Mouse (Mus musculus): ENCODE results near the gene Gm28048. TPM values are rescaled to one million over a fixed set of nuclear protein-coding genes. Genes with fewer than 3 reads are reported as not detected.

The Gm28048 gene
- polyA plus RNA-seq, 1 experiment from 2014 or later: 3.6 TPM

GRCm38 (mm10) chr11:22859633-22860334 lies 122.1 kb downstream of the Gm28048 start:
- peak overlapping the region; percentile 74 for H3K4me3 ChIP-seq
- H3K27ac ChIP-seq: 0 out of 2 replicates have a peak overlapping the region, but pooled peaks have one; percentile 19
- peak overlapping the region; percentile 97 for H3K4me2 ChIP-seq
- under 1% methylated on average over 54 of the region's 55 CpGs for WGBS
- H3K9me3 ChIP-seq: no peaks in the 10 kb centered on the region
- ATAC-seq (replicated peaks): peak; percentile 92
- peaks cover 58% of the 10 kb centered on the region for H3K27me3 ChIP-seq (replicated peaks)
- peak overlapping the region; percentile 51 for H3K9ac ChIP-seq
- no peaks in the 10 kb centered on the region for H3K36me3 ChIP-seq (replicated peaks)
- H3K4me1 ChIP-seq: peaks cover 24% of the 10 kb centered on the region

GRCm38 (mm10) chr11:22859301-22859632 lies 122.6 kb downstream of the Gm28048 start:
- ATAC-seq (replicated peaks): no peak
- Histone ChIP-seq H3K9me3 (no peaks in the 10 kb centered on the region), H3K4me2 (peak overlapping the region; percentile 97), H3K36me3 (replicated peaks) (no peaks in the 10 kb centered on the region), H3K4me1 (peaks cover 24% of the 10 kb centered on the region), H3K27ac (no peak overlapping the region), H3K4me3 (peak overlapping the region; percentile 74), H3K27me3 (replicated peaks) (peaks cover 58% of the 10 kb centered on the region), H3K9ac (peak overlapping the region; percentile 51)
- under 1% methylated on average over 19 of the region's 41 CpGs for WGBS

GRCm38 (mm10) chr11:22858441-22859300 lies 123.2 kb downstream of the Gm28048 start:
- Histone ChIP-seq H3K27ac (no peak overlapping the region), H3K27me3 (replicated peaks) (peaks cover 58% of the 10 kb centered on the region), H3K9ac (peak overlapping the region; percentile 51), H3K9me3 (no peaks in the 10 kb centered on the region), H3K36me3 (replicated peaks) (no peaks in the 10 kb centered on the region), H3K4me1 (peaks cover 24% of the 10 kb centered on the region), H3K4me3 (peak overlapping the region; percentile 74), H3K4me2 (peak overlapping the region; percentile 97)
- WGBS: 2% methylated on average over 50 of the region's 50 CpGs
- ATAC-seq (replicated peaks): peak; percentile 46; the same call in 1 of the 2 replicates

- 16% methylated on average over 25 of the region's 25 CpGs for WGBS
- H3K36me3 ChIP-seq (replicated peaks): no peaks in the 10 kb centered on the region
- peak overlapping the region; percentile 74 for H3K4me3 ChIP-seq
- H3K4me2 ChIP-seq: peak overlapping the region; percentile 97
- peaks cover 55% of the 10 kb centered on the region for H3K27me3 ChIP-seq (replicated peaks)
- no peak overlapping the region for H3K27ac ChIP-seq
- peaks cover 24% of the 10 kb centered on the region for H3K4me1 ChIP-seq
- no peaks in the 10 kb centered on the region for H3K9me3 ChIP-seq
- ATAC-seq (replicated peaks): no peak
- no peak overlapping the region for H3K9ac ChIP-seq
Observed at GRCm38 (mm10) chr11:22857705-22858440, 124.0 kb downstream of the Gm28048 start.

- Histone ChIP-seq H3K4me1 (peaks cover 24% of the 10 kb centered on the region), H3K4me2 (no peak overlapping the region), H3K9me3 (no peaks in the 10 kb centered on the region), H3K36me3 (replicated peaks) (no peaks in the 10 kb centered on the region), H3K9ac (no peak overlapping the region), H3K4me3 (no peak overlapping the region), H3K27ac (no peak overlapping the region), H3K27me3 (replicated peaks) (peaks cover 52% of the 10 kb centered on the region)
- 77% methylated on average over 5 of the region's 5 CpGs for WGBS
- no peak for ATAC-seq (replicated peaks)
Observed at GRCm38 (mm10) chr11:22857106-22857704, 124.7 kb downstream of the Gm28048 start.

GRCm38 (mm10) chr11:22856371-22856965 lies 125.4 kb downstream of the Gm28048 start:
- Histone ChIP-seq H3K36me3 (replicated peaks) (no peaks in the 10 kb centered on the region), H3K4me3 (no peak overlapping the region), H3K9ac (no peak overlapping the region), H3K4me1 (peaks cover 24% of the 10 kb centered on the region), H3K27ac (no peak overlapping the region), H3K27me3 (replicated peaks) (peaks cover 46% of the 10 kb centered on the region), H3K9me3 (no peaks in the 10 kb centered on the region), H3K4me2 (no peak overlapping the region)
- 83% methylated on average over 3 of the region's 3 CpGs for WGBS
- ATAC-seq (replicated peaks): no peak

- Histone ChIP-seq H3K4me3 (no peak overlapping the region), H3K9ac (no peak overlapping the region), H3K9me3 (no peaks in the 10 kb centered on the region), H3K4me2 (no peak overlapping the region), H3K27ac (no peak overlapping the region), H3K36me3 (replicated peaks) (no peaks in the 10 kb centered on the region), H3K4me1 (peaks cover 14% of the 10 kb centered on the region), H3K27me3 (replicated peaks) (peaks cover 31% of the 10 kb centered on the region)
- no peak for ATAC-seq (replicated peaks)
- 90% methylated on average over 4 of the region's 4 CpGs for WGBS
Observed at GRCm38 (mm10) chr11:22854571-22854970, 127.3 kb downstream of the Gm28048 start.

GRCm38 (mm10) chr11:22853477-22854157 lies 128.3 kb downstream of the Gm28048 start:
- H3K9ac ChIP-seq: no peak overlapping the region
- no peaks in the 10 kb centered on the region for H3K36me3 ChIP-seq (replicated peaks)
- H3K4me2 ChIP-seq: no peak overlapping the region
- 54% methylated on average over 2 of the region's 2 CpGs for WGBS
- ATAC-seq (replicated peaks): no peak
- H3K27me3 ChIP-seq (replicated peaks): peaks cover 23% of the 10 kb centered on the region
- peaks cover 8% of the 10 kb centered on the region for H3K4me1 ChIP-seq
- no peaks in the 10 kb centered on the region for H3K9me3 ChIP-seq
- H3K27ac ChIP-seq: no peak overlapping the region
- H3K4me3 ChIP-seq: no peak overlapping the region

- Histone ChIP-seq H3K9me3 (no peaks in the 10 kb centered on the region), H3K27ac (no peak overlapping the region), H3K4me1 (no peaks in the 10 kb centered on the region), H3K9ac (no peak overlapping the region), H3K36me3 (replicated peaks) (no peaks in the 10 kb centered on the region), H3K4me3 (no peak overlapping the region), H3K4me2 (no peak overlapping the region), H3K27me3 (replicated peaks) (peaks cover 12% of the 10 kb centered on the region)
- WGBS: 70% methylated on average over 1 of the region's 1 CpGs
- 0 out of 2 replicates have a peak, but pooled peaks have one; percentile 11 for ATAC-seq (replicated peaks)
Observed at GRCm38 (mm10) chr11:22852510-22852909, 129.4 kb downstream of the Gm28048 start.

- Histone ChIP-seq H3K4me3 (no peak overlapping the region), H3K9ac (no peak overlapping the region), H3K4me2 (no peak overlapping the region), H3K36me3 (replicated peaks) (no peaks in the 10 kb centered on the region), H3K27me3 (replicated peaks) (peaks cover under 1% of the 10 kb centered on the region), H3K9me3 (no peaks in the 10 kb centered on the region), H3K4me1 (no peaks in the 10 kb centered on the region), H3K27ac (no peak overlapping the region)
- 36% methylated on average over 4 of the region's 4 CpGs for WGBS
- ATAC-seq (replicated peaks): no peak
Observed at GRCm38 (mm10) chr11:22851416-22851815, 130.5 kb downstream of the Gm28048 start.

GRCm38 (mm10) chr11:22850077-22850476 lies 131.8 kb downstream of the Gm28048 start:
- H3K4me3 ChIP-seq: no peak overlapping the region
- WGBS: 84% methylated on average over 4 of the region's 4 CpGs
- no peaks in the 10 kb centered on the region for H3K36me3 ChIP-seq (replicated peaks)
- H3K4me2 ChIP-seq: no peak overlapping the region
- no peak overlapping the region for H3K27ac ChIP-seq
- ATAC-seq (replicated peaks): no peak
- no peak overlapping the region for H3K9ac ChIP-seq
- H3K27me3 ChIP-seq (replicated peaks): no peaks in the 10 kb centered on the region
- H3K9me3 ChIP-seq: no peaks in the 10 kb centered on the region
- H3K4me1 ChIP-seq: no peaks in the 10 kb centered on the region

All from midbrain, embryonic 15.5 days (tissue).